Mouse (Mus musculus) C2C12 (cell line): ENCODE results near the gene Dctpp1.

Source experiments
- CTCF ChIP-seq: IDR thresholded peaks from one replicate; pipeline ENCODE4 v1.5.1; 2011; ENCODE audit not compliant: control insufficient read depth, insufficient read depth, insufficient read length
- USF1 ChIP-seq: IDR thresholded peaks from one replicate; pipeline ENCODE4 v1.6.1; 2011; ENCODE audit warnings: low read depth, mild to moderate bottlenecking, control low read depth, moderate library complexity

DNA sequence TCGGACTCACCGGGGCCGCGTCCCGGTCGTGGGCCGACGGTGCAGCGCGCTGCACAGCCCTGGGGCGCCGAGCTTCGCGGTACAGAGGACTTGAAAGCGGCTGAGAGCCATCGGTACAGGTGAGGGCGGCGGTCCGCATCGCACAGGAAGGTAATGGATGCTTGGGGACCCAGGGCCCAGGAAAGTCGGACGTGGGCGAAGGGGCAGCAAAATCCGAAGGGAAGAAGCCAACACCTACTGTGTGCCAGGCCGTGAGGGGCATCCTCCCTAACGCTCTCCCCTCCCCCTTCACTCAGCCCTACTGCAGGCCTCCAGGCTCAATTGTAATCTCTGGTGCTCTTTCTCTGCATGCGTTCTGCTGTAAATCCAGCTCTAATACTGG lies 27.1 kb downstream of the Dctpp1 start:
- no peak for TF ChIP-seq CTCF
- TF ChIP-seq USF1: no peak
